Mouse (Mus musculus) kidney, postnatal 25 days (tissue): ENCODE results near the gene Ptgis.

Source experiments
- DNase-seq, 2 experiments: peaks; one replicate each; pipeline ENCODE4 v3.0.0; 2021; ENCODE audit warnings: mixed read lengths in 2 of 2

The Ptgis gene

DNA sequence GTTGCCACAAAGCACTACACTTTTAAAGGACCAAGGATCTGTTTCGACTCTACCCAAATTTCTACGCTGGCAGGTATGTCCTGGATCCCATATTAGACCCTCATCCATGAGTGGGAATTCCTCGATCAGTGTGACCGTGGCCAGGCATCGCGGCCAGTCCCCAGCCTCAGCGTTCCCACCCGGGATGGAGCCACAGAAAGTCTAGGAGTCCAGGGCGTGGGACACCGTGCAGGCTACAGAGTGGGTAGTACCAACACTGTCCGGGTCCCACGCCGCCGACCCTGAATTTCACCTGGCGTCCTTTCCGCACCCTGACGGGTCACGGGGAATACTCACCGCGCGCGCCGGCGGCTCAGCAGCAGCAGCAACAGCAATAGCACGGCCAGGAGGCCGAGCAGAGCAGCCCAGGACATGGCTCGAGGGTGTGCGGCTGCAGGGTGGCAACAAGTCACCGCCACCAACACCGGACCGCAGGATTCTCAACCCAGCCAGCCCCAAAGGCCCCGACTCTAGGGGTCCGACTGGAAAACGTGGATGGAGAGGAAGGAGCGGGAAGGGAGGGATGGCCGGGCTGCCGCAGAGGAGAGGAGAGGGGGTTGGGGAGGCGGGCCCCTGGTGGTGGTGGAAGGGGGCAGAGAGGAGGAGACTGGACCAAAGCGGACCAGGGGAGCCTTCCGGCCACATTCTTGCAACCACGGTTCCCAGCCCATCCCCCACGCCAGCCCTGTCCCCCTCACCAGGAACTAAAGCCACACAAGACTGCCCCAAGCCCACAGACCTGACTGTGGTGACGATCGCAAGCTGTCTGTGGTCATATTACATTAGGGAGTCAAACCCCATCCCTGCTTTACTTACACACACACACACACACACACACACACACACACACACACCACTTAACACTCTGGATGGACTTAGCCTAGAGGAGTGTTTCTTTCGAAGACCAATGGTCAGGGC is at the start of gene Ptgis:
TSS of gene Ptgis (minus strand) at position 597 of the 957 bp plus-strand sequence.
- no peak for DNase-seq

DNA sequence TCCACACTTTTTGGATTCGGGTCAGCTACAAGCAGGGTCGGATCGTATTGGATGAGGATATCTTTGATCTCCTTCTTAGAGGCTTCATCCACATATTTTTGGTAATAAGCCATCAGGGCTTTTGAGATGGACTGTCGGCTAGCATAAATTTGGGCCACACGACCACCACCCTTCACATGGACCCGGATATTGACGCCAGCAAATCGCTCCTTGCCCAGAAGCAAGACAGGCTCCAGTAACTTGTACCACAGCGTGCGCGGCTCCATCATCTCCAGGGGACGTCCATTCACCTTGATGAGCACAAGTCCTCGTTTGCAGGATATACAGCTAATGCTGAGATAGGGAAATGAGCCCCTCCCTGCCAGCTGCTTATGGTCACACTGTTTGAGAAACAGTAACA is 41.1 kb upstream of the Ptgis start:
- DNase-seq: peak in 1 of 2 experiments; percentile 26

- peak in 1 of 2 experiments; percentile 47 for DNase-seq
Measured at GRCm38 (mm10) chr2:167280986-167281310, 40.5 kb upstream of the Ptgis start.

DNA sequence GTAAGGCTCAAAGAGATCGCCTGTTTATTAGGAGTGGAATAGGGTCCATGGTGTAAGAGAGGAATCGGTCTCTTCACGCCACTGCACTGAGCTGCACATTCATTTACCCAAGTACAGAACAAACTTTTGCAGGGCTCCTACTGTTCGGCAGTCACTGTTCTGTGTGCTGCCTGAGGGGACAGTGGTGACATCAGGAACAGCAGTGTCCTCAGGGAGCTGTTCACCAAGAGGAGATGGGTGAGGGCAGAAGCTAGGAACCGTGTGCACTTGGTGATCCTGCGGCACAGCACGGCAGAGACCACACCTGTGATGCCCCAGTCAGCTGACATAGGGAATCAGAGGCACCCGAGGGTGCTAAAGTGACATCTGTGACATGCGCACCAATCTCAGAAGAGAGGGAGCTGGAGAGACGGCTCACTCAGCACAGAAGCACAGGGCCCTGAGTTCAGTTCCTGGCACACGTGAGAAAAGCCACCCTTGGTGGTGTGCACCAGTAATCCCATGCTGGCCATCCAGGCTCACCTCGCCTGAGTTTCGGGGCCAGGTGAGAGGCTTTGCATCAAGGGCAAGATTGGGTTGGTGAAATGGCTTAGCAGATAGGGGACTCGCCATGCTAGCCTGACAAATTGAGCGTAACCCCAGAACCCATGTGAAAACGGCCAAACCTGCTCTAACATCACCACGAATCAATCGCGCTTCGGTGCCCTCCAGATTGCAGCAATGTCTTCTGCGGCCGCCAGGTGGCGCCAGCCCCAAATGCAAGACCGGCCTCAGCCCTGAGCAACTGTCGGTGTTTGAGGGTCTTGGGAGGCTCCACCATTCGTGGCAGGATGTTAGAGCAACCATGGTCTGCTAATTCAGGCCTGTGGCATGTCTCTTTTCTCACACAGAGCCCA is 39.9 kb upstream of the Ptgis start:
- DNase-seq: peak; percentile 67 to 75

GRCm38 (mm10) chr2:167278751-167279526 is 38.5 kb upstream of the Ptgis start:
- peak; percentile 52 to 73 for DNase-seq

DNA sequence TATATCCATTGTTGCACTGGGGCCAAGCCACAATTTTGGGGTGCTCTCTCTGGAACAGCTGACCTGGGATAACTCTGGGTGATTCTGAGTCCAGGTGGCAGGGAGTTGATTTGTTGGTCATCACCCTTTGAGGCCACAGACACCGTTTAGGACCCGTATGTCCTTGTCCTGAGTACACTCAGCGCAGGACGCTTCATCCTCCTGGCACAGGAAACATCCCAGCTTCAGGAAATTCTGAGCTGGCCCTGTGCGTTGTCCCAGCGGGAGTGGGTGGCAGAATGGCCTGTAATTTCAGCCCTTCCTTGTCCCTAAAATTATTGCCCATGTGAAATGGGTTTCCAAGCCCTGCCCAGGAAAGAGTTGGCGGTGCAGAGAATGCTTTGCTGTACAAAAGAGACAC is 37.6 kb upstream of the Ptgis start:
- DNase-seq: peak; percentile 1 to 35

- DNase-seq: no peak
Measured at GRCm38 (mm10) chr2:167277026-167277425, 36.6 kb upstream of the Ptgis start.

- peak in 1 of 2 experiments; percentile 21 for DNase-seq
Measured at GRCm38 (mm10) chr2:167275856-167276255, 35.5 kb upstream of the Ptgis start.

GRCm38 (mm10) chr2:167274713-167275465 is 34.5 kb upstream of the Ptgis start:
- peak in 1 of 2 experiments; percentile 31 for DNase-seq

DNA sequence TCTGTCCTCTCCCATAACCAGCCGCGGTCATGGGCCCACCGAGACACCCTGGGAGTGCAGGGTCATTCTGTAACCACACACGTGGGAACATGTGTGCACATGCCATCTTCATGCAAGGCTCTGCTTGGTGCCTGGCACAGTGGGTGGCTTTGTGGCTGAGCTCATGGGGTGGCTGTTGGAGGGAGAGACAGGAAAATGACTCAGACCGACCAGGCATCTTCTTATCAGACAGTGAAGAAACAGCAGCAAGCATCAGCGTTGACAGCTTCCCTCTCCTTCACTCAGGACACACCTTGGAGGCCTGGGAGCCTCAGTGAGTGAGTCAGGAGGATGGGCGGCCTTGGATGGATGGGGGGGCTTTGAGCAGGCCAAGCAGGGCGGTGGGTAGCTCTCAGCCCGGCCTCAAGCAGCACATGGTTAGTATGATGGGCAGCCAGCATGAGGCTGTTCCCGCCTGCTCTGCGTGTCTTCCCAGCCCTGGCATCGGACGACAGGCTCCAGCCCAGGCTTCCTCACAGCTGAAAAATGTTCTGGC is 32.9 kb upstream of the Ptgis start:
- DNase-seq: peak in 1 of 2 experiments; percentile 31

DNA sequence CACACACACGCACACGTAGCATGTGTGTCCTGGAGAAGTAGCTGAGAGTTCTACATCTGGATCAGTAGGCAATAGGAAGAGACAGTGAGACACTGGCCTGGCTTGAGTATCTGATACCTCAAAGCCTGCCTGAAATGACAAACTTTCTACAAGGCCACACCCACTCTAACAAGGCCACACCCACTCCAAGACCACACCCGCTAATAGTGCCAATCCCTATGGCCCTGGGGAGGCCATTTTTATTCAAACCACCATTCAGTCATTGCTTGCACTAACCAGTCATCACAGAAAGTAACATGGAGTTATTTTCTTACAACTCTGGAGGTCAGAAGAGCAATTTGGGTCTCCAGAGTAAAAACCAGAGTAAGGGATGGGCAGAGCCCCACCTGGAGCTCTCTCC is 32.3 kb upstream of the Ptgis start:
- DNase-seq: peak in 1 of 2 experiments; percentile 22

DNA sequence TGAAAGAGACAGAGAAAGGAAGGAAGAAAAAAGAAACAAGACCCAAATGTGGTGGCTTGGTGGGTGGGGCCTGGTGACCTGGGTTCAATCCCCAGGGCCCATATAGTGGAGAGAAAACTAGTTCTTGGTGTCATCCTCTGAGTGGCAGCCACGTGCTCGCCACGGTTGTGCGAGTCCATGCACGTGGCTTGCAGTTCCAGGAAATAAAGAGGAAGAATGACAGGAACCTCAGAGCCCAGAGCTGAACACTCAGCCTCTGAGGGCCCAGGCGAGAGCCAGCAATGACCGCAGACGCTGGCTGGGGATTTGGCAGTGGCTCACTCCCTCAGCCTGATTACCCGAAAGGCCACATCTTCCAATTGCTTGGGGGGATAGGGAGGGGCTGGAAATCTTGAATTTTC is 30.7 kb upstream of the Ptgis start:
- peak in 1 of 2 experiments; percentile 31 for DNase-seq

DNA sequence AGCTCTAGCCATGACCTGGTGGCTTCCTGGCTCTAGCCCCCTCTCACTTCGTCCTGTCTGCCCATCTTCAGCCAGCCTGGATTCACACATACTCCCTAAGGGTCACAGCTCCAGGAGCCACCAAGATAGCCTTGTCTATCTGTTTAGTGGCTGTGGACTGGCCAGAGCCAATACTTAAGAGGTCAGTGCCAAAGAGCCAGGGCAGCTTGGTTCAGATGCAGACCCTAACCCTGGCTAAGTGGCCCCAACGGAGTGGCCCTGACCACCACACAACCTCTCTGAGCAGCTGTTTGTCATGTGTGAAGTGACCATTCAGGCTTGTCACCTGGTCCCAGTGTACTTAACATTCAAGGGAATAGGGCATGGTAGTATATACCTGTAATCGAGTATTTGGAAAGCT is 30.1 kb upstream of the Ptgis start:
- no peak for DNase-seq

- no peak for DNase-seq
Measured at GRCm38 (mm10) chr2:167268721-167269120, 28.3 kb upstream of the Ptgis start.

DNA sequence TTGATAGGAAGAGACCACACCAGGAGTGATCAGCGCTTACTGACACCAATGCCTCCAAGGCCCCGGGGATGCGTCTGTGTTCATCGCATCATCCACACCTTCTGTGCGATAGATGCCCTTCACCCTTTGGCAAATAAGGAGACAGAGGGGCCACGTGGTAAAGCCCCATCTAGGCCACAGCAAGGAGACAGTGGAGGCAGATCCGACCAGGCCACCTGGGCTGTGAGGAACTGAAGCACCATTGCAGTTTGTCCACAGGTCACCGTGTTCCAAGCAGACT is 27.9 kb upstream of the Ptgis start:
- peak in 1 of 2 experiments; percentile 22 for DNase-seq

- DNase-seq: peak; percentile 1 to 17
Measured at GRCm38 (mm10) chr2:167267531-167268410, 27.4 kb upstream of the Ptgis start.

DNA sequence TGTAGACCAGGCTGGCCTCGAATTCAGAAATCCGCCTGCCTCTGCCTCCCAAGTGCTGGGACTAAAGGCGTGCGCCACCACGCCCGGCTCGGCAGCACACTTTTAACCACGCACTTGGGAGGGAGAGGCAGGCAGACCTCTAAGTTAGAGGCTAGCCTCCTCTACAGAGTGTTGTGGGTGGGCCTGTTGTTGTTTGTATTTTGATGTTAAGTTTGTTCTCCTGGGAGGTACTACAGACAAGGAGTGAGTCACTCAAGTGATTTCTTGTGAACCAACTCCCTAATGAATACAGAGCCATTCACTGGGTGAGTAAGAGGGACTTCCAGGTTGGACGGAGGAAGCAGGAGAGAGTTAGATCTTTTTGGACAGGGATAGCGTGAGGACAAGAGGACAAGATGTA is 25.8 kb upstream of the Ptgis start:
- DNase-seq: peak in 1 of 2 experiments; percentile 24

DNA sequence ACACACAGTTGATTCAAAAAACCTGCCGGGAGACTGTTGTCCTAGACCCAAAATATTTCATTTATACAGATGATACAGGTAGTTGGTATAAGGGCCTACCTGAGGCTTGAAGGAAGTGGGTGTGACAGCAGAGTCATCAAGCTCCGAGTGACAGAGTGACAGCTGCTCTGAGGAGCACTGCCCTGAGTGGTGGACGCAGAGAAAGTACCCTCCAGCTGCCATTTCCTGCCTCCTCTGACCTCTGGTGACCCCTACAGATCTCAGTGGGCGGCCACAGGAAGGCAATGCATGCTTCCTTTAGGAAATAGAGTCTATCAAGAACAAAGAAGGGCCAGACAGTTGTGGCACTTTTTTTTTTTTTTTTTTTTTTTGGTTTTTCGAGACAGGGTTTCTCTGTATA is 25.4 kb upstream of the Ptgis start:
- DNase-seq: peak; percentile 18 to 54

- peak; percentile 0 to 25 for DNase-seq
Measured at GRCm38 (mm10) chr2:167265021-167265420, 24.6 kb upstream of the Ptgis start.

DNA sequence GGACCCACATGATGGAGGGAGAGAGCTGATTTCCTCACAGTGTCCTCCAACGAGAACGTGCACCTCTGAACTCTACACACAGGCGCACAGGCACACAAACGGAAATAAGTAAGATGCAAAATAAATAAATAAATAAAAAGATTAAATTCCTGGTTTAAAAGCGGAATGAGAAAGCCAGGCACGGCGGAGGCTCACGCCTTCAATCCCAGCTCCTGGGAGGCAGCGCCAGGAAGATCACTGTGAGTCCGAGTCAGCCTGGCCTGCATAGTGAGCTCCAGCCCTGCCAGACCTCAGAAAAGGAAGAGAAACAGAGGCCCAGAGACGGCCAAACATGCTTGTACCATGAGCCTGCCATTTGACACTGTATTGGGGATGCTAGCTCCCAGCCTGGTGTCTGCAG is 23.5 kb upstream of the Ptgis start:
- no peak for DNase-seq
